Mouse (Mus musculus): ENCODE measurements around the gene Ethe1.

Ethe1 gene

GRCm38 (mm10) chr7:24574224-24574796 is 13.0 kb upstream of the Ethe1 start:
- DNase-seq (ENCODE audit: low spot score in 2 of 2): no peak

- DNase-seq (ENCODE audit: low spot score in 2 of 2): no peak
These were observed 9.5 kb upstream of the Ethe1 start for GRCm38 (mm10) chr7:24577811-24578210.

GRCm38 (mm10) chr7:24584876-24585275 is 2.5 kb upstream of the Ethe1 start:
- DNase-seq (ENCODE audit: low spot score in 2 of 2): no peak

GRCm38 (mm10) chr7:24585995-24586394 is 1.3 kb upstream of the Ethe1 start:
- DNase-seq (ENCODE audit: low spot score in 2 of 2): no peak

GRCm38 (mm10) chr7:24586828-24587227 is 515 bp upstream of the Ethe1 start:
- DNase-seq (ENCODE audit: low spot score in 2 of 2): no peak

GRCm38 (mm10) chr7:24588336-24588735 is 993 bp downstream of the Ethe1 start:
- DNase-seq (ENCODE audit: low spot score in 2 of 2): no peak

- DNase-seq (ENCODE audit: low spot score in 2 of 2): no peak
These were observed 4.4 kb downstream of the Ethe1 start for GRCm38 (mm10) chr7:24591735-24592134.

- DNase-seq (ENCODE audit: low spot score in 2 of 2): no peak
These were observed 4.8 kb downstream of the Ethe1 start for GRCm38 (mm10) chr7:24592163-24592562.

GRCm38 (mm10) chr7:24592781-24593180 is 5.4 kb downstream of the Ethe1 start:
- DNase-seq (ENCODE audit: low spot score in 2 of 2): no peak

GRCm38 (mm10) chr7:24593621-24594308 is 6.4 kb downstream of the Ethe1 start:
- DNase-seq (ENCODE audit: low spot score in 2 of 2): peak; percentile 59 to 66

- DNase-seq (ENCODE audit: low spot score in 2 of 2): no peak
These were observed 7.0 kb downstream of the Ethe1 start for GRCm38 (mm10) chr7:24594309-24594803.

GRCm38 (mm10) chr7:24595464-24595863 is 8.1 kb downstream of the Ethe1 start:
- no peak for DNase-seq (ENCODE audit: low spot score in 2 of 2)

GRCm38 (mm10) chr7:24598121-24598520 is 10.8 kb downstream of the Ethe1 start:
- DNase-seq (ENCODE audit: low spot score in 2 of 2): no peak

- DNase-seq (ENCODE audit: low spot score in 2 of 2): no peak
These were observed 12.1 kb downstream of the Ethe1 start for GRCm38 (mm10) chr7:24599211-24600067.

GRCm38 (mm10) chr7:24600941-24601597 is 13.7 kb downstream of the Ethe1 start:
- peak; percentile 97 to 99 for DNase-seq (ENCODE audit: low spot score in 2 of 2)

- DNase-seq (ENCODE audit: low spot score in 2 of 2): no peak
These were observed 18.2 kb downstream of the Ethe1 start for GRCm38 (mm10) chr7:24605561-24605960.

GRCm38 (mm10) chr7:24606046-24606445 is 18.7 kb downstream of the Ethe1 start:
- DNase-seq (ENCODE audit: low spot score in 2 of 2): no peak

GRCm38 (mm10) chr7:24608017-24608416 is 20.7 kb downstream of the Ethe1 start:
- no peak for DNase-seq (ENCODE audit: low spot score in 2 of 2)

- no peak for DNase-seq (ENCODE audit: low spot score in 2 of 2)
These were observed 21.2 kb downstream of the Ethe1 start for GRCm38 (mm10) chr7:24608561-24608960.

GRCm38 (mm10) chr7:24610144-24610878 is 23.0 kb downstream of the Ethe1 start, which contains the start of gene Phldb3:
TSS of gene Phldb3 (plus strand) at chr7:24610763.
- DNase-seq (ENCODE audit: low spot score in 2 of 2): no peak

- DNase-seq (ENCODE audit: low spot score in 2 of 2): no peak
These were observed 23.6 kb downstream of the Ethe1 start for GRCm38 (mm10) chr7:24610879-24611494.

Data from right cerebral cortex, adult 2 months (tissue).